Mouse (Mus musculus) CH12.LX (cell line): ENCODE results near the gene Itga4. TPM values are rescaled to one million over a fixed set of nuclear protein-coding genes. Genes with fewer than 3 reads are reported as not detected.
A peak's percentile ranks its signal among the peaks of the same experiment; 100 is the strongest.

Experiments used
- DNase-seq: peaks from one replicate; pipeline ENCODE4 v3.0.0-alpha.2; 2013; ENCODE audit errors: extremely low read depth
- H3K27ac ChIP-seq: 2 replicates; pipeline ENCODE4 v1.5.1; 2012; ENCODE audit warnings: low read depth, mild to moderate bottlenecking, control low read depth, moderate library complexity; ENCODE audit not compliant: insufficient read depth
- H3K27me3 ChIP-seq: replicated peaks from 2 replicates; pipeline ENCODE3; 2012; ENCODE audit warnings: inconsistent platforms
- H3K36me3 ChIP-seq, 2 experiments: replicated peaks in 1 of 2; 2 replicates each; pipeline versions ENCODE3 to v1.6.1; 2012; ENCODE audit warnings: inconsistent platforms in 1 of 2, low read length in 1 of 2, mild to moderate bottlenecking in 1 of 2, mixed read lengths in 1 of 2, moderate library complexity in 1 of 2; ENCODE audit not compliant: control insufficient read depth in 1 of 2, insufficient read depth in 1 of 2
- H3K4me1 ChIP-seq, 2 experiments: 2 replicates each; pipeline ENCODE4 v1.6.1; 2012; ENCODE audit warnings: inconsistent platforms in 1 of 2, moderate library complexity in 1 of 2; ENCODE audit not compliant: insufficient read depth in 2 of 2, control insufficient read depth in 1 of 2
- H3K4me2 ChIP-seq: 2 replicates; pipeline ENCODE4 v1.6.1; 2012; ENCODE audit warnings: low read depth, mild to moderate bottlenecking, control low read depth; ENCODE audit not compliant: poor library complexity, insufficient read depth, severe bottlenecking
- H3K4me3 ChIP-seq, 3 experiments: fragments of 150-350 bp in 1 of 3; sonication (generic) in 1 of 3; replicated peaks in 1 of 3; 2 replicates each; pipeline versions ENCODE3 to v1.5.1; 2011 to 2012; ENCODE audit warnings: low read depth in 2 of 3, low read length in 2 of 3, mild to moderate bottlenecking in 2 of 3, moderate library complexity in 2 of 3, control low read depth in 1 of 3, improper control_type of control experiment in 1 of 3, inconsistent platforms in 1 of 3, mixed read lengths in 1 of 3; ENCODE audit not compliant: poor library complexity in 1 of 3
- H3K79me2 ChIP-seq: replicated peaks from 2 replicates; pipeline ENCODE4 v1.6.1; 2012; ENCODE audit warnings: mild to moderate bottlenecking, moderate library complexity; ENCODE audit not compliant: control insufficient read depth, poor library complexity, insufficient read depth, severe bottlenecking; ENCODE audit errors: extremely low read depth
- H3K9ac ChIP-seq: 2 replicates; pipeline ENCODE4 v1.6.1; 2012; ENCODE audit warnings: low read depth, mild to moderate bottlenecking, control low read depth, moderate library complexity; ENCODE audit not compliant: insufficient read depth
- H3K9me3 ChIP-seq: replicated peaks from 2 replicates; pipeline ENCODE3; 2012; ENCODE audit warnings: low read length, inconsistent platforms, mixed read lengths
- BHLHE40 ChIP-seq: IDR thresholded peaks from 2 replicates; pipeline ENCODE4 v1.6.1; 2011; ENCODE audit warnings: mild to moderate bottlenecking, low read depth, low read length, improper control_type of control experiment
- ELF1 ChIP-seq: IDR thresholded peaks from 2 replicates; pipeline ENCODE4 v1.6.1; 2014; ENCODE audit warnings: low read depth, mild to moderate bottlenecking, inconsistent platforms, low read length, improper control_type of control experiment
- EP300 ChIP-seq: IDR thresholded peaks from 2 replicates; pipeline ENCODE4 v1.6.1; 2011; ENCODE audit warnings: low read length, improper control_type of control experiment
- ETS1 ChIP-seq: conservative IDR thresholded peaks from 2 replicates; pipeline ENCODE4 v1.6.1; 2012; ENCODE audit warnings: low read depth, mild to moderate bottlenecking, inconsistent platforms, low read length, improper control_type of control experiment, moderate library complexity
- GABPA ChIP-seq: IDR thresholded peaks from 2 replicates; pipeline ENCODE4 v1.6.1; 2012; ENCODE audit warnings: low read depth, low read length, improper control_type of control experiment, inconsistent platforms; ENCODE audit not compliant: insufficient replicate concordance
- HCFC1 ChIP-seq: IDR thresholded peaks from 2 replicates; pipeline ENCODE4 v1.6.1; 2012; ENCODE audit warnings: low read depth, mild to moderate bottlenecking, inconsistent platforms, low read length, improper control_type of control experiment
- IRF4 ChIP-seq: IDR thresholded peaks from 2 replicates; pipeline ENCODE4 v1.6.1; 2014; ENCODE audit warnings: low read depth, mild to moderate bottlenecking, inconsistent platforms, low read length, improper control_type of control experiment
- JUN ChIP-seq: IDR thresholded peaks from 2 replicates; pipeline ENCODE4 v1.6.1; 2011; ENCODE audit warnings: low read depth, mild to moderate bottlenecking, low read length, improper control_type of control experiment, moderate library complexity; ENCODE audit not compliant: insufficient read depth
- JUND ChIP-seq: conservative IDR thresholded peaks from 2 replicates; pipeline ENCODE4 v1.6.1; 2011; ENCODE audit warnings: low read depth, low read length, improper control_type of control experiment
- KAT2A ChIP-seq: IDR thresholded peaks from 2 replicates; pipeline ENCODE4 v1.6.1; 2012; ENCODE audit warnings: low read length, improper control_type of control experiment, inconsistent platforms; ENCODE audit not compliant: insufficient replicate concordance
- MAFK ChIP-seq: IDR thresholded peaks from 2 replicates; pipeline ENCODE4 v1.6.1; 2011; ENCODE audit warnings: low read length, improper control_type of control experiment; ENCODE audit not compliant: insufficient replicate concordance
- MAX ChIP-seq: IDR thresholded peaks from 2 replicates; pipeline ENCODE4 v1.6.1; 2011; ENCODE audit warnings: low read length, improper control_type of control experiment
- MXI1 ChIP-seq: IDR thresholded peaks from 2 replicates; pipeline ENCODE4 v1.6.1; 2011; ENCODE audit warnings: mild to moderate bottlenecking, low read depth, low read length, improper control_type of control experiment
- MYC ChIP-seq: IDR thresholded peaks from 2 replicates; pipeline ENCODE4 v1.6.1; 2011; ENCODE audit warnings: low read depth, mild to moderate bottlenecking, improper control_type of control experiment, low read length
- NELFE ChIP-seq: IDR thresholded peaks from 2 replicates; pipeline ENCODE4 v1.6.1; 2011; ENCODE audit warnings: low read depth, low read length, improper control_type of control experiment
- RAD21 ChIP-seq: IDR thresholded peaks from 2 replicates; pipeline ENCODE4 v1.6.1; 2011; ENCODE audit warnings: low read depth, mild to moderate bottlenecking, low read length, improper control_type of control experiment, moderate library complexity
- RCOR1 ChIP-seq: conservative IDR thresholded peaks from 2 replicates; pipeline ENCODE4 v1.6.1; 2012; ENCODE audit warnings: low read depth, mild to moderate bottlenecking, inconsistent platforms, low read length, improper control_type of control experiment
- SIN3A ChIP-seq: IDR thresholded peaks from 2 replicates; pipeline ENCODE4 v1.6.1; 2012; ENCODE audit warnings: low read length, improper control_type of control experiment, inconsistent platforms
- TBP ChIP-seq: conservative IDR thresholded peaks from 2 replicates; pipeline ENCODE4 v1.6.1; 2011; ENCODE audit warnings: low read depth, low read length, improper control_type of control experiment
- TCF12 ChIP-seq: IDR thresholded peaks from 2 replicates; pipeline ENCODE4 v1.6.1; 2014; ENCODE audit warnings: low read depth, mild to moderate bottlenecking, inconsistent platforms, low read length, improper control_type of control experiment
- USF1 ChIP-seq: IDR thresholded peaks from 2 replicates; pipeline ENCODE4 v1.6.1; 2014; ENCODE audit warnings: low read depth, mild to moderate bottlenecking, inconsistent platforms, low read length, improper control_type of control experiment
- USF2 ChIP-seq: conservative IDR thresholded peaks from 2 replicates; pipeline ENCODE4 v1.6.1; 2011; ENCODE audit warnings: low read depth, low read length, improper control_type of control experiment
- ZKSCAN1 ChIP-seq: IDR thresholded peaks from 2 replicates; pipeline ENCODE4 v1.6.1; 2012; ENCODE audit warnings: low read depth, inconsistent platforms, low read length, improper control_type of control experiment, borderline replicate concordance
- ZMIZ1 ChIP-seq: IDR thresholded peaks from 2 replicates; pipeline ENCODE4 v1.6.1; 2012; ENCODE audit warnings: low read depth, mild to moderate bottlenecking, inconsistent platforms, low read length, improper control_type of control experiment
- ZNF384 ChIP-seq: IDR thresholded peaks from 2 replicates; pipeline ENCODE4 v1.6.1; 2012; ENCODE audit warnings: low read depth, low read length, improper control_type of control experiment, inconsistent platforms
- dilution Hi-C: fragments of 300-500 bp; cut with MboI; formaldehyde crosslinking; loops from 2 replicates; pipeline ENCODE4 v1.14.3; 2020; ENCODE audit warnings: low sequenced_read_pairs; ENCODE audit not compliant: extremely low pct_unique_long_range_greater_than_20kb, extremely low pct_ligation_motif_present
- in situ Hi-C: fragments of 300-500 bp; cut with MboI; formaldehyde crosslinking; loops from 3 replicates; pipeline ENCODE4 v1.14.3; 2019; ENCODE audit warnings: low sequenced_read_pairs, low pct_ligation_motif_present, low pct_unique_long_range_greater_than_20kb, mixed read lengths
- polyA plus RNA-seq: library from polyadenylated mRNA; unstranded; fragments of >175 nt; gene quantifications from 2 replicates; pipeline ENCODE4 v1.2.1, GENCODE M21; 2012; ENCODE audit warnings: low read depth; ENCODE audit not compliant: insufficient read length
- total RNA-seq, 2 experiments: library from RNA; depleted of rRNA; stranded (reverse); fragments of 300-350 nt in 1 of 2; fragments of >200 nt in 1 of 2; gene quantifications; 2 replicates each; pipeline ENCODE4 v1.2.3; 2012 to 2014

Gene Itga4
- total and polyA plus RNA-seq, 3 experiments = 51.2 to 79.3 (median 54.3) TPM

GRCm38 (mm10) chr2:79371326-79372153 lies 116.3 kb downstream of the Itga4 start (continued):
- TF ChIP-seq TCF12 (peak; percentile 28; the same call in 1 of the 2 replicates), ETS1 (peak; percentile 36; the same call in 1 of the 2 replicates), USF1 (no peak), RCOR1 (no peak), MXI1 (no peak), MAX (no peak), NELFE (no peak), IRF4 (peak; percentile 70)

- H3K36me3 ChIP-seq = peaks cover 11 to 15% of the 10 kb centered on the region in 2 experiments
- H3K79me2 ChIP-seq = peaks cover 10% of the 10 kb centered on the region
- no peak overlapping the region for H3K27ac ChIP-seq
- DNase-seq = no peak
- no peaks in the 10 kb centered on the region for H3K9me3 ChIP-seq
- peak overlapping the region in 1 of 3 experiments; percentile 4 for H3K4me3 ChIP-seq
- H3K4me1 ChIP-seq = peaks cover 4 to 25% of the 10 kb centered on the region in 2 experiments; a peak in 3 of 4 replicates
- TF ChIP-seq RCOR1 (no peak), JUND (no peak), SIN3A (peak; percentile 63; the same call in 1 of the 2 replicates), EP300 (peak; percentile 4; the same call in 1 of the 2 replicates)
- H3K27me3 ChIP-seq = no peaks in the 10 kb centered on the region
- dilution Hi-C loops (no loop called here), in situ Hi-C loops (loop anchor here (5.0 to 25.0 kb wide), 4 partner anchors 125 to 410 kb away; partner anchors contain the start of gene Itprid2)
- H3K9ac ChIP-seq = peak overlapping the region; percentile 100
- H3K4me2 ChIP-seq = peak overlapping the region; percentile 99
Observed at GRCm38 (mm10) chr2:79372154-79372467, 116.9 kb downstream of the Itga4 start.

- Histone ChIP-seq H3K4me3 (peak overlapping the region in 1 of 3 experiments; percentile 4), H3K4me1 (peaks cover 4 to 20% of the 10 kb centered on the region in 2 experiments; a peak in 3 of 4 replicates), H3K79me2 (peaks cover 5% of the 10 kb centered on the region), H3K9me3 (no peaks in the 10 kb centered on the region), H3K27ac (no peak overlapping the region), H3K27me3 (no peaks in the 10 kb centered on the region), H3K4me2 (peak overlapping the region; percentile 99), H3K9ac (peak overlapping the region; percentile 100), H3K36me3 (peaks cover 11 to 15% of the 10 kb centered on the region in 2 experiments)
- peak; percentile 82 for DNase-seq
- in situ Hi-C loops (loop anchor here (5.0 to 25.0 kb wide), 4 partner anchors 125 to 410 kb away; partner anchors contain the start of gene Itprid2), dilution Hi-C loops (no loop called here)
- no peak for TF ChIP-seq ZKSCAN1
- no peak; the same call in none of the 2 replicates for TF ChIP-seq SIN3A
- TF ChIP-seq ELF1 = no peak
- TF ChIP-seq KAT2A = no peak
- no peak for TF ChIP-seq ZMIZ1
- TF ChIP-seq MYC = no peak
- no peak for TF ChIP-seq ZNF384
- peak; percentile 79 for TF ChIP-seq IRF4
- no peak for TF ChIP-seq MAFK
- no peak for TF ChIP-seq HCFC1
- TF ChIP-seq EP300 = no peak
- TF ChIP-seq TBP = no peak
- no peak for TF ChIP-seq USF2
- TF ChIP-seq RAD21 = peak; percentile 83
- TF ChIP-seq ETS1 = no peak
- TF ChIP-seq GABPA = no peak
- no peak for TF ChIP-seq TCF12
- no peak for TF ChIP-seq JUN
- 0 out of 2 replicates have a peak, but pooled peaks have one; percentile 31 for TF ChIP-seq BHLHE40
Observed at GRCm38 (mm10) chr2:79372486-79373200, 117.4 kb downstream of the Itga4 start.
